Mouse (Mus musculus) intestine, embryonic 14.5 days (tissue): ENCODE results near the gene Itgb2. TPM values are rescaled to one million over a fixed set of nuclear protein-coding genes. Genes with fewer than 3 reads are reported as not detected.
A peak's percentile ranks its signal among the peaks of the same experiment; 100 is the strongest.

Experiments
- ATAC-seq: fragments of 200-750 bp; cut with Nextera tagmentation; replicated peaks from 2 replicates; pipeline ENCODE4 v1.8.0; 2017; ENCODE audit warnings: low read depth, moderate number of reproducible peaks, moderate TSS enrichment, moderate library complexity; ENCODE audit not compliant: low FRiP score, low TSS enrichment
- DNase-seq: peaks from one replicate; pipeline ENCODE4 v3.0.0-alpha.2; 2018; ENCODE audit warnings: low spot score
- H3K27ac ChIP-seq: fragments of 300-500 bp; sonication (generic); 2 replicates; pipeline ENCODE4 v1.5.1; 2014; ENCODE audit warnings: low read depth, mild to moderate bottlenecking, control low read depth
- H3K27me3 ChIP-seq: fragments of 300-500 bp; sonication (generic); replicated peaks from 2 replicates; pipeline ENCODE4 v1.6.1; 2014; ENCODE audit warnings: low read length, control low read depth; ENCODE audit not compliant: control insufficient read depth, insufficient read depth
- H3K36me3 ChIP-seq: fragments of 300-500 bp; sonication (generic); 2 replicates; pipeline ENCODE4 v1.6.1; 2014; ENCODE audit warnings: low read length, control low read depth; ENCODE audit not compliant: control insufficient read depth, insufficient read depth
- H3K4me1 ChIP-seq: fragments of 300-500 bp; sonication (generic); replicated peaks from 2 replicates; pipeline ENCODE4 v1.6.1; 2014; ENCODE audit warnings: low read length, control low read depth, mixed read lengths; ENCODE audit not compliant: control insufficient read depth, insufficient read depth
- H3K4me2 ChIP-seq: fragments of 300-500 bp; sonication (generic); 2 replicates; pipeline ENCODE4 v1.6.1; 2014; ENCODE audit warnings: low read length
- H3K4me3 ChIP-seq: fragments of 300-500 bp; sonication (generic); 2 replicates; pipeline ENCODE4 v1.5.1; 2014; ENCODE audit warnings: low read depth, low read length, control low read depth, mixed read lengths
- H3K9ac ChIP-seq: fragments of 300-500 bp; sonication (generic); 2 replicates; pipeline ENCODE4 v1.6.1; 2014; ENCODE audit warnings: mild to moderate bottlenecking, low read length
- H3K9me3 ChIP-seq: fragments of 300-500 bp; sonication (generic); 2 replicates; pipeline ENCODE4 v1.6.1; 2016; ENCODE audit warnings: low read length, control low read depth; ENCODE audit not compliant: control insufficient read depth
- WGBS: fragments of 180-500 bp; shearing (Covaris S2); extraction: QIAGEN DNeasy Blood & Tissue Kit; methylation state at CpG from one replicate; pipeline ENCODE4 v1.1.7; 2014; 5-methylcytosine and 5-hydroxymethylcytosine counted together
- polyA plus RNA-seq: library from polyadenylated mRNA; unstranded; fragments of >200 nt; fragmentation: Nextera tagmentation; extraction: Ambion mirVana; gene quantifications from 2 replicates; pipeline ENCODE4 v1.2.1, GENCODE M21; 2014

Gene Itgb2
- polyA plus RNA-seq, 1 experiment from 2014 or later = 3.1 TPM

DNA sequence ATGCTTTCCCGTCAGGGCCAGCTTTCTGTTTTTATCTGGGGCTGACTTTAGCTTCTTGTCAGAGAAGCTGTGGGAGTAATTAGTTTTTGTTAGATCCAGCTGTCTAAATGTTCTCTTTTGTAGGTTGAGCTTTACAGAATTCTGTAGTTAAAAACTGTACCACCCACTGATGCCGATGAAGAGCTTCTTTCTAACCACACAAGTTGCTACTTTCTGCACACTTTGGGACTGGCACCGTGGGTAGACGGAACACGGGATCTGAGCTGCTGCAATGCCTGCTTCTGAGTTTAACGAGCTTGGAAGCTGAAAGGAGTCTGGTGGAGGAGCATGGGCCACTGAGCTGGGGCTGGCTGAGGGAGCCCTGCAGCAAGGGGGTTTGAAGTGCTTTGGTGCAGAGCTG is 61.5 kb downstream of the Itgb2 start:
- 83% methylated on average over 6 of the region's 6 CpGs for WGBS
- H3K27me3 ChIP-seq = no peaks in the 10 kb centered on the region
- 0 out of 2 replicates have a peak, but pooled peaks cover 3% of the 10 kb centered on the region for H3K4me1 ChIP-seq
- no peak for DNase-seq
- no peak overlapping the region for H3K27ac ChIP-seq
- H3K4me3 ChIP-seq = no peak overlapping the region
- no peak overlapping the region for H3K9ac ChIP-seq
- H3K9me3 ChIP-seq = no peaks in the 10 kb centered on the region
- no peak overlapping the region for H3K4me2 ChIP-seq
- ATAC-seq = no peak
- H3K36me3 ChIP-seq = peaks cover 90% of the 10 kb centered on the region

DNA sequence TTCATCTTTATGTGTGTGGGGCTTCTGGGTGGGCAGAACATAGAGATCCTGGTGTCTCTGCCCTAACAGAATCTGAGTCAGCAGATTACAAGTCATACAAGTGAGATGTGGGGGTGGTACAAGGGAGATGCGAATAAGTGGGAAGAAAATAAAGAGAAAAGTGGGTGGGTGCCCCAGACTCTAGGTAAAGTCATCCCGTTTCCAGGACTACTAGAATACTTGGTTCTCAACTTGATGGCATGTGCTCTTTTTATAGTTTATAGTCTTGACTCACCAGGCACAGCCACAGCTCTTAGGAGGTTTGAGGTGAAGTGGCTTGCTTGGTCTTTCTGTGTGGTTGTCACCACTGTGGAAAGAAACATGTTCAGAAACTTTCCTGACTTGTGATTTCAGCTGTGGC is 66.0 kb downstream of the Itgb2 start:
- Histone ChIP-seq H3K27ac (no peak overlapping the region), H3K4me3 (no peak overlapping the region), H3K27me3 (no peaks in the 10 kb centered on the region), H3K4me2 (no peak overlapping the region), H3K9ac (no peak overlapping the region), H3K4me1 (no peaks in the 10 kb centered on the region), H3K9me3 (no peaks in the 10 kb centered on the region), H3K36me3 (peaks cover 80% of the 10 kb centered on the region)
- 87% methylated on average over 2 of the region's 2 CpGs for WGBS
- DNase-seq = no peak
- ATAC-seq = no peak

DNA sequence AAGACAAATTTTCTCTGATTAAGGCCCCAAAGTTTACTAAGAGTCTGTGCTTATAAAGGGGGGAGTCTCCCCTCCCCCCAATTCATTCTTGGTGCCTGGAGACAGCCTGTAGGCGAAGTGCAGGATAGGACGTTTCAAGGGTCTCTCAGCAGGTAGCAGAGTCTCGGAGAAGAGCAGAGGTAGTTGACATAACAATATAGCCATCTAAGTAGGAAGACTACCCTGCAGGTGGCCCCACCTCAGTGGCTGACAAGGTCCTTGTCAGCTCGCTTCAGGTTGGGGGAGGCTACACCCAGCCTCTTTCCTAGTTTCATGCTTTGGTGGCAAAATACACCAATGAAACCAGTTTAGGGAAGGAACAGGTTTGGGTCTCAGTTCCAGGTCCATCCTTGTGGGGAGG is 73.0 kb downstream of the Itgb2 start:
- ATAC-seq (no peak), DNase-seq (no peak)
- Histone ChIP-seq H3K27me3 (no peaks in the 10 kb centered on the region), H3K9me3 (no peaks in the 10 kb centered on the region), H3K27ac (no peak overlapping the region), H3K4me3 (no peak overlapping the region), H3K9ac (no peak overlapping the region), H3K4me2 (no peak overlapping the region), H3K36me3 (peaks cover 13% of the 10 kb centered on the region), H3K4me1 (peaks cover 13% of the 10 kb centered on the region)
- WGBS = 56% methylated on average over 4 of the region's 4 CpGs

DNA sequence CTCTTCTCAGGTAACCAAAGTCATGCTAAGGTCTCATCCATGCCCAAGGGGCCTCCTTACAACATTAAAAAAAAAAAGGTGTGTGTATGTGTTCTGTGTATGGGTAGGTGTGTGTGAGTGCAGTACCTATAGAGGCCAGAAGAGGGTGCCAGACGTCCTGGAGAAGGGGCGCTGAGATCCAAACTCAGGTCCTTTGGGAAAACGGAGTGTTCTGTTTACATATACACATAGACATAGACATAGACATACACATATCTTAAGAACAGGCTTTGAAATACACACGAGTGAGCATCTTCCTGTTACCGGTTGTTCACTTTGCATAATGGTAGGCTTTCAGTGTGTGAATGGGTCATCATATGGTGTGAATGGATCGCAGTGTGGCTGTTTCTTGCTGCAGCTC is 74.1 kb downstream of the Itgb2 start:
- H3K4me2 ChIP-seq = no peak overlapping the region
- H3K9me3 ChIP-seq = no peaks in the 10 kb centered on the region
- H3K4me3 ChIP-seq = no peak overlapping the region
- H3K27ac ChIP-seq = no peak overlapping the region
- peaks cover 9% of the 10 kb centered on the region; the same call in 1 of the 2 replicates for H3K36me3 ChIP-seq
- DNase-seq (no peak), ATAC-seq (no peak)
- H3K4me1 ChIP-seq = peaks cover 13% of the 10 kb centered on the region
- H3K9ac ChIP-seq = no peak overlapping the region
- H3K27me3 ChIP-seq = no peaks in the 10 kb centered on the region
- 91% methylated on average over 6 of the region's 6 CpGs for WGBS

DNA sequence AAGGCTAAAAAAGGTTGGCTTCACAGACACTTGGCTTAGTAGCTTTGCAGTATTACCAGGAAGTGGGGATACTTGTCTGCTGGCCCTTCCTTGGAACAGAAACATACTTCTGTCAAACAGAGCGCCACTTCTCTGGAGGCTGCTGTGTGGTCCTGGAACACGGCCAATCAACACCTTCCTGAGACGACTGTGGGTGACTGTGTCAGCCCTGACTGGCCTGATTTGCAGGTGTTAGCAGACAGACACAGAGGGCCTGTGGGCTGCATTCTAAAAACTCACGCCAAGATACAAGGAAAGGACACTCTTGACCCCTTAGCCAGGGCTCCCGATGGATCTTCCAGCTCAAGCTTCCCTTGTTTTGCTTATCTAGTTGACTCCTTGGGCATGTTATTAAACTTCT is 74.9 kb downstream of the Itgb2 start:
- no peak for ATAC-seq
- 73% methylated on average over 5 of the region's 5 CpGs for WGBS

GRCm38 (mm10) chr10:77605368-77605767 is 75.3 kb downstream of the Itgb2 start:
- peak overlapping the region; percentile 98 for H3K27ac ChIP-seq
- peaks cover 13% of the 10 kb centered on the region for H3K4me1 ChIP-seq
- H3K36me3 ChIP-seq = peaks cover 16% of the 10 kb centered on the region
- 28% methylated on average over 1 of the region's 1 CpGs for WGBS
- peak; percentile 24; the same call in 1 of the 2 replicates for ATAC-seq
- no peaks in the 10 kb centered on the region for H3K9me3 ChIP-seq
- H3K9ac ChIP-seq = no peak overlapping the region
- peak overlapping the region; percentile 93 for H3K4me2 ChIP-seq
- H3K27me3 ChIP-seq = no peaks in the 10 kb centered on the region
- peak; percentile 60 for DNase-seq
- peak overlapping the region; percentile 83 for H3K4me3 ChIP-seq

More for the DNA sequence above, 74.9 kb downstream of the Itgb2 start:
- no peak overlapping the region for H3K27ac ChIP-seq
- no peak overlapping the region for H3K9ac ChIP-seq
- H3K36me3 ChIP-seq = peaks cover 11% of the 10 kb centered on the region
- H3K4me3 ChIP-seq = no peak overlapping the region
- no peaks in the 10 kb centered on the region for H3K9me3 ChIP-seq
- no peak for DNase-seq
- H3K4me2 ChIP-seq = no peak overlapping the region
- no peaks in the 10 kb centered on the region for H3K27me3 ChIP-seq
- peaks cover 13% of the 10 kb centered on the region for H3K4me1 ChIP-seq

DNA sequence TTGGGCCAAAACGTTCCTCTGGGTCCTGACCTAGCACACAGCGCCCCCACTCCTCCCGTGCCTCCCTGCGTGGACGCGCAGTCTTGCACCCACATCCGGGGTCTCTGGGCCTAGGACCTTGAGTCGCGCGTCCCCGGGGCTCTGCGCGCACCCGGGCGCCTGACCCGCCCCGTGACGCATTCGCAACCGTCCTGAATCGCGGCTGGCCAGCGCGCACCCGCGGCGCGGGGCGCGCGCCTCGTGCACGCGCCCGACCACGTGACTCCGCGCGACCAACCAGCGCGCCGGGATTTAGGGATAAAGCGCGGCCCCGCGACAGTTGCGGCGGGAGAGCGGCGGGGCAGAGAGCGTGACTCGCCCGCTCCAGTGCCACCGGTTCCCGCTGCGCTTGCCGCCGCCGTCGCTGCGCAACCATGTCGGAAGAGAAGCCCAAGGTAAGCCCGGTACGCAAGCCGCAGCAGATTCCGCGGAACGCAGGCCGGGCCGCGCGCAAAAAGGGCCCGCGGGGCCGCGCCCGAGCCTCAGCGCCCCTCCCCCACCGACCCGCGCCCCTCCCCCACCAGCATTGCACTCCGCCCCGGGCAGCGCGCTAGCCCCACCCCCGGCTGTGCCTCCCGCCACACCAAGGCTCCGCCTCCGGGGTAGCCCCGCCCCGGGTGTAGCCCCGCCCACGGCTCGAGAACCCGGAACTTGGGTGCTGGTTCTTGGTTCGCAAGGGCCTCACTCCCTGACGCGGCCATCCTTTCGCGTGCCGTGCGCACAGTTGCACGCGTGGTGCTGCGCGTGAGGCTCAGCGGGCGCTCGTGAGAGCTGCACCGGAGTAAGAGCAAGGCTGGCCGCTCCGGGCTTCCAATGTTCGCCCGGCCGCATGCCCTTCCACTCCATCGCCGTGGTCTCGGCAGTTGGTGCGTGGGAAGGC is 76.1 kb downstream of the Itgb2 start, which contains the start of the genes Sumo3 and Gm49325:
Gene Sumo3, plus strand, starts transcription at position 190 of the 919 bp plus-strand sequence.
Gene Gm49325, plus strand, starts transcription at position 290 of the 919 bp plus-strand sequence.
- H3K4me1 ChIP-seq = peaks cover 13% of the 10 kb centered on the region
- peak within 1 kb of the TSS; percentile 83 for H3K4me3 ChIP-seq
- peak within 1 kb of the TSS; percentile 93 for H3K4me2 ChIP-seq
- ATAC-seq = peak; percentile 89
- WGBS = 1% methylated on average over 119 of the region's 119 CpGs
- peak; percentile 99 for DNase-seq
- H3K36me3 ChIP-seq = peaks cover 23% of the 10 kb centered on the region
- H3K27ac ChIP-seq = peak within 1 kb of the TSS; percentile 98
- H3K27me3 ChIP-seq = no peaks in the 10 kb centered on the region
- peak within 1 kb of the TSS; percentile 87 for H3K9ac ChIP-seq
- H3K9me3 ChIP-seq = no peaks in the 10 kb centered on the region

DNA sequence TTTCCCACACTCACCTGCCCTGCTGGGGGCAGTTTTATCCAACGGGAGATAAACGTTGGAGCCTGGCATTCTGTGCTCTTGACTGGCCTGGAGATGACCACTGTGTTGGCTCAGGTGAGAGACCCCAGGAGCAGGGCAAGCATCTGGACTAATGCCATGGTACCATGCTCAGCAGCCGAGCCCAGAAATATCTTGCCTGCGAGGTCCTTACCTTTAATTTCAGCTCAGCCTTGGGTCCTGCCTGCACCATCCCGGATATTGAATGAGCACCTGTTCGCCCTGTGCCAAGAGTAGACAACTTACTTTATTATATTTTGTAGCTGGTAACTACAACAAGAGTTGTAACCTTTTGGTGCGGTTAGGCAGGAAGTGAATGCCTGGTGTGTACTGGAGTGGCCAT is 76.8 kb downstream of the Itgb2 start:
- DNase-seq (no peak), ATAC-seq (peak; percentile 22; the same call in 1 of the 2 replicates)
- peaks cover 13% of the 10 kb centered on the region for H3K4me1 ChIP-seq
- WGBS = 38% methylated on average over 7 of the region's 7 CpGs
- H3K27me3 ChIP-seq = no peaks in the 10 kb centered on the region
- no peaks in the 10 kb centered on the region for H3K9me3 ChIP-seq
- H3K4me3 ChIP-seq = peak overlapping the region; percentile 83
- peak overlapping the region; percentile 87 for H3K9ac ChIP-seq
- H3K27ac ChIP-seq = peak overlapping the region; percentile 98
- H3K4me2 ChIP-seq = peak overlapping the region; percentile 93
- H3K36me3 ChIP-seq = peaks cover 30% of the 10 kb centered on the region
